Comparison of ENCODE assay signal across 23 mouse cellular contexts in the genomic region with DNA sequence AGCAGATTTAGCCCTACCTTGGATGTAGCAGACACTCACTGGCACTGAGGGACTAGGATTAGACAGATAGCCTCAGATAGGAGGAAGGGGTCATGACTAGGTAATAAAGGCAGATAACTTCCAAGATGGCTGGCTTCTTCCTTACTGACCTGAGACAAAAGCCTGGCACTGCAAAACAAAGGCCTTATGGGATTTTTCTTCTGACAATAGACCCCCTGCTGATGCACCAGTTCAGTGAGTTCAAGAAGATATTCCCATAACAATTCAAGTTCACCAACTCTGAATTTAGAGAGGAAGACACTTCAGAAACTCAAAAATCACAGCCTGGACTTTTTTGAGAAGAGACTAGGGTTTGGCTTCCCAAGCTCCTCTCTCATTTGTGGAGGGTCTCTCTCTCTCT.
"Had no signal": no experiment of that assay in that cellular context is flagged by ENCODE, and none has a peak within 500 bp of the region (broad histone marks: within the 10 kb centered on the region; RNA-seq: fewer than 3 reads in every experiment).

No protein-coding gene starts in this region.

- H3K4me3 ChIP-seq: gastrocnemius, adult 2 months; heart, embryonic 10.5 days; heart, embryonic 12.5 days; hindbrain, embryonic 10.5 days; hindbrain, embryonic 12.5 days; intestine, embryonic 15.5 days; layer of hippocampus, adult 2 months; left cerebral cortex, adult 2 months; limb, embryonic 13.5 days; limb, embryonic 15.5 days; liver, embryonic 12.5 days had no signal

- H3K9ac ChIP-seq: heart, embryonic 12.5 days; hindbrain, embryonic 12.5 days; hindbrain, embryonic 14.5 days; intestine, embryonic 15.5 days; limb, embryonic 13.5 days; limb, embryonic 15.5 days; liver, embryonic 12.5 days had no signal

- DNase-seq: gastrocnemius, adult 2 months; gastrocnemius, postnatal 10 days; gastrocnemius, postnatal 25 days; heart, adult 18-20 months; heart, postnatal 10 days; heart, postnatal 4 days; kidney, adult 18-20 months; kidney, adult 8-10 months; kidney, postnatal 10 days; kidney, postnatal 25 days; kidney, postnatal 4 days; left cerebral cortex, postnatal 4 days had no signal

- H3K27ac ChIP-seq: gastrocnemius, adult 2 months; heart, embryonic 10.5 days; hindbrain, embryonic 10.5 days; hindbrain, embryonic 12.5 days; hindbrain, embryonic 14.5 days; intestine, embryonic 15.5 days; layer of hippocampus, adult 2 months; left cerebral cortex, adult 2 months; limb, embryonic 13.5 days; limb, embryonic 15.5 days; liver, embryonic 12.5 days had no signal

- H3K36me3 ChIP-seq: heart, embryonic 10.5 days; heart, embryonic 12.5 days; hindbrain, embryonic 10.5 days; hindbrain, embryonic 12.5 days; intestine, embryonic 15.5 days; limb, embryonic 13.5 days; limb, embryonic 15.5 days; liver, embryonic 12.5 days had no signal

- H3K9me3 ChIP-seq: heart, embryonic 10.5 days; heart, embryonic 12.5 days; hindbrain, embryonic 10.5 days; hindbrain, embryonic 12.5 days; intestine, embryonic 15.5 days; limb, embryonic 13.5 days; limb, embryonic 15.5 days; liver, embryonic 12.5 days had no signal

- H3K4me1 ChIP-seq: heart, embryonic 10.5 days; heart, embryonic 12.5 days; hindbrain, embryonic 10.5 days; hindbrain, embryonic 12.5 days; intestine, embryonic 15.5 days; limb, embryonic 13.5 days; limb, embryonic 15.5 days; liver, embryonic 12.5 days had no signal
